Mouse (Mus musculus) brain, embryonic 14.5 days (tissue): ENCODE results near the gene Lrrc37a. TPM values are rescaled to one million over a fixed set of nuclear protein-coding genes. Genes with fewer than 3 reads are reported as not detected.
"Not testable (repeated sequence)": the region's sequence is repeated elsewhere in the genome, so short reads cannot be mapped to it uniquely, and the experiment has no call there.

Experiments
- DNase-seq: peaks from one replicate; pipeline ENCODE4 v3.0.0-alpha.2; 2011; ENCODE audit warnings: low read depth
- CTCF ChIP-seq: fragments of 200-500 bp; IDR thresholded peaks from 2 replicates; pipeline ENCODE4 v1.5.1; 2012; ENCODE audit warnings: inconsistent platforms, mild to moderate bottlenecking, moderate library complexity, borderline replicate concordance; ENCODE audit not compliant: insufficient read depth, insufficient read length; ENCODE audit errors: extremely low read depth
- POLR2A ChIP-seq: fragments of 200-500 bp; IDR thresholded peaks from 2 replicates; pipeline ENCODE4 v1.6.1; 2012; ENCODE audit warnings: mild to moderate bottlenecking, inconsistent platforms, borderline replicate concordance; ENCODE audit not compliant: poor library complexity, insufficient read depth, insufficient read length, severe bottlenecking; ENCODE audit errors: extremely low read depth
- polyA plus RNA-seq: library from polyadenylated mRNA; depleted of rRNA; stranded (reverse); fragments of >200 nt; gene quantifications from 2 replicates; pipeline ENCODE4 v1.2.3, GENCODE M21; 2012; rRNA removed

Lrrc37a gene
- polyA plus RNA-seq, result not detected in 2 replicates

DNA sequence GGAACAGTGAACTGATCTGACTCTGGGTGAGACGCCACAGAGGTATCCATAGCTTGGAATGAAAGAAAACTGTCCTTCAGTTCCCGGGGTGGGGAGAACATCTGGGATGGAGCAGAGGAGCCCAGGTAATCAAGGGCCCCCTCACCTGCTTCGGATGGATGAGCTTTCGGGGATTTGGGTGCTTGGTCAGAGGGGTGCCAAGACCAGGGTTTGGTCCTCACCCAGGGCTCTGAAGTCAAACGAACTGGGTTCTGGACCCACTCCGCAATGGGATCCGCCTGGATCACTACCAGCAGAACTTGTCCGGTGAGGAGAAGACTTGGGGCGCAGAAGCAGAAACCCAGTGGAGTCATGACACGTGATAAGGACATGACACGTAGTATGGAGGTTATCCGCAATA lies at the start of gene Lrrc37a:
Gene Lrrc37a, minus strand, starts transcription at position 101 of the 400 bp plus-strand sequence.
- no peak for TF ChIP-seq CTCF
- no peak for TF ChIP-seq POLR2A
- DNase-seq, result no peak

DNA sequence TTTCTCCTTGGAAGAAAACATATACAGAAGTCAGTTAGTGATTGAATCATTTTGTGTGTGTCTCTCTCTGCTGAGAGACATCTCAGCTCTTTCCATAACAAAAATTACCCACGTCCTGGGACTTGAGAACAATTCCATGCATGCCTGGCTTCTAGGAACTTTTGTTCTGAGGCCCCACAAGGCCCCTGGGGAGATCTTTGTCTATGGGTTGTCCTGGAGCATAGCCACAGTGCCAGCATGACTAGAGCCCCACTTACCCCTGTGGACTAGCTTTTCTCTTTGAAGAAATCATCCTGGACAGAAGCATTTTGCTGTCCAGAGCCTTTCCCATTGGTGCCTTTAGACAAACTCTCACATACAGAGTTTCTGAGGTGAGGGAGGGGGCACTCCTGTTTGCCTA lies 30.6 kb upstream of the Lrrc37a start:
- not testable (repeated sequence) for DNase-seq

DNA sequence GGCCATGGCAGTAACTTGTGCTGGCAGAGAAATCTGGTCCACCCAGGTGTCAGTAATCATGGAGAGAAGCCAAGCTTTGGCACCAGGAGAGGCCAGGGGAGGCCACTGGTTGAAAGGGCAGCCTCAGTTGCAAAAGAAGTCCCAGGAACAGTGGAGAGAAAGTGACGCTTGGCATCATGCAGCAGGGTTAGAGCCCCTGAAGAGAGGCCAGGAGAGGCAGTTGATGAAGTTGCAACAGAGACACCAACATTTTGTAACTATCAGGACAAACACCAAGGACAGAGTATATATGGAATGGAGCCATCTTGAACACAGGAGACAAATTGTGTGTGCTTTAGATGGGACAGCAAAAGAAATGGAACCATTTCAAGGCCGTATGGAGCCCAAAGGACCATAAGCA lies 7.7 kb upstream of the Lrrc37a start:
- DNase-seq, result no peak
- no peak for TF ChIP-seq POLR2A
- TF ChIP-seq CTCF, result no peak

DNA sequence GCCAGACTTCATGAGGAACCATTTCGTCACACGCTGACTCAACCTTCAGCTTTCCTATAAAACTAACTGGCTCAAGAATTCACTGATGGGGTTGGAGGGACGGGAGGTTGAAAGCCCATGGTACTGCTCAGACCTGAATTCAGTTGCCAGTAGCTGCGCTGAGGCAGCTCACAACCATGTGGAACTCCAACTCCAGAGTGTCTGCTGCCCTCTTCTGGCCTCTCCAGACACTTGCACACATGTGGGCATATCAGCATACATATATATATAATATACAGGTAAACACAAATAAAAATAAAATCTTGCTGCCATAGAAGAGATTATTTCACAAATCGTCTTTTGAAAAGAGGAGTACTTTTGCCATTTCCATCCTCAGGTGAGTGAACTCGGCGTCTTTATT lies 40.0 kb downstream of the Lrrc37a start:
- peak; percentile 7 for DNase-seq
- peak; percentile 37; the same call in 1 of the 2 replicates for TF ChIP-seq CTCF
- no peak for TF ChIP-seq POLR2A

DNA sequence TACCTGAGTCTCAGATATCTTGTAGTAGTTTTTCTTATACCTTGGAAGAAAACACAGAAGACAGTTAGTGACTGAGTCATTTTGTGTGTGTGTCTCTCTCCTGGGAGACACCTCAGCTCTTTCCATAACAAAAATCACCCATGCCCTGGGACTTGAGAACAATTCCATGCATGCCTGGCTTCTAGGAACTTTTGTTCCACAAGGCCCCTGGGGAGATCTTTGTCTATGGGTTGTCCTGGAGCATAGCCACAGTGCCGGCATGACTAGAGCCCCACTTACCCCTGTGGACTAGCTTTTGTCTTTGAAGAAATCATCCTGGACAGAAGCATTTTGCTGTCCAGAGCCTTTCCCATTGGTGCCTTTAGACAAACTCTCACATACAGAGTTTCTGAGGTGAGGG lies 53.3 kb downstream of the Lrrc37a start:
- not testable (repeated sequence) for DNase-seq

DNA sequence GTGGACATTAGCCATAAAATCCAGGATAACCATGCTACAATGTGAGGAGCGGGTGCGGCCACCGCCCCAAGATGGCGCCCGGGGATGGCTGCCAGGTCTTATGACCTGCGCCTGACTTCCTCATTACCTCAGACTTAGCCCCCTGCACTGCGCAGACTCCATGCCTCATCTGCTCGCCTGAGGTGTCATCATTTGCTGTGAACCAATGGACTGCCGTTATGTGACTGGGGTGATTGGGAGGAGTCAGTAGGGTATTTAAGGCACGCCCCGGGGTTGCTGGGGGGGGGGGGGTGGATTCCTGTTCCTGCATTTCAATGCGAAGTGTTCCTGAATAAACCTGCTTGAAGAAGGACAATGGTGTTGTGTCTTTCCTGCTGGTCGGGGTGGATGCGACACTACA lies 54.7 kb downstream of the Lrrc37a start:
- not testable (repeated sequence) for DNase-seq

DNA sequence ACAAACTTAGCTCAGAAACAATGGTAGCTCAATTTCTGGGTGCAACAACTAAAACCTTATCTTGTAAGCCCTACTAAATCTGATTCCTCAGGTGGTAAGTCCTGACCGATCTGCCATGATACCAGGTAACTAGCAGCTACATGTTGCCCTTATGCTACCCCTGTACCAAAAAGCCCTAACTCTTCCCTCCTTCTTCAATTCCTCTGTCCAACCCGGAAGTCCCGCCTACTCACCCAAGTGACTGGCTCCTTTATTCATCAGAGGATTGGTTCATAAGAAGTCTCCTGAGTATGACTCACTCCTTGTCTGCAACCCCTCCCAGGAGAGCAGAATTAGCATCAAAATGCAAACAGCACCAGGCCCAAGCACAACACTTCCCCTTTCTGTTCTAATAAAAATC lies 60.7 kb downstream of the Lrrc37a start:
- DNase-seq, result no peak
- TF ChIP-seq POLR2A, result no peak
- TF ChIP-seq CTCF, result no peak

DNA sequence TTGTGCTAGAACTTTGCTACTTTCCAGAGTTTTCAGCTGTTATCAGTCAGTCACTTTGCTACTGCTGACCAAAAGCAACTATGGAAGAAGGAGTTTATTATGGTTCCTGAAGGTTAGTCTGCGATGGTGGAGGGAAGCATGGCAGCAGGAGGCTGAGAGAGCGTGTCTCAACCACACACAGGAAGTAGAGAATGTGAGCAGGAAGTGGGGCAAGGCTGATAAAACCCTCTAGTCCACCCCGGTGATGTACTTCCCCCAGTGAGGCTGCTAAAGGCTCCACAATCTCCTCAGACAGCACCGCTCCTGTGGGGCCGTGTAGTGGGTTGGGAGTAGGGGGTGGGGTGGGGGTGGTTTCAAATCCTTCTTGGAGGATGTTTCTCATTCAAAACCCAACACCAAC lies 68.1 kb downstream of the Lrrc37a start:
- no peak for TF ChIP-seq POLR2A
- no peak for TF ChIP-seq CTCF
- DNase-seq, result no peak

DNA sequence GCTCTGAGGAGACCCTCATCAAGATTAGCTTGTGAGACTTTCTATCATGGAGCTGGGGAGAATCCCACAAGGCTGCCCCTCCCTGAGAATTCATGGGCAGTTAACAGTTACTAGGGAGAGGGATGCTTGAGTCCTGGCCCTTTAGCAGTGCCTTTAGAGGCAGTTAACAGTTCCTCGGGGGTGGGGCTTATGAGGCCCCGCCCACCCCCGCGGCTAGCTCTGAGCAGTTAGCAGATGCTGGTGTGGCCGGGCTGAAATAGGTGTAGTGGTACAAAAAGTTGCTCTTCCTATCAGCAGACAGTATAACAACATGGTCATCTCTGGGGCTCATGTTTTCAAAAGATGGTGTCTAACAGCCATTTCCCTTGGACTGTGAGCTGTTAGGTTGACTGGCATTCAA lies 79.4 kb downstream of the Lrrc37a start:
- no peak for TF ChIP-seq POLR2A
- no peak for TF ChIP-seq CTCF
- DNase-seq, result no peak

DNA sequence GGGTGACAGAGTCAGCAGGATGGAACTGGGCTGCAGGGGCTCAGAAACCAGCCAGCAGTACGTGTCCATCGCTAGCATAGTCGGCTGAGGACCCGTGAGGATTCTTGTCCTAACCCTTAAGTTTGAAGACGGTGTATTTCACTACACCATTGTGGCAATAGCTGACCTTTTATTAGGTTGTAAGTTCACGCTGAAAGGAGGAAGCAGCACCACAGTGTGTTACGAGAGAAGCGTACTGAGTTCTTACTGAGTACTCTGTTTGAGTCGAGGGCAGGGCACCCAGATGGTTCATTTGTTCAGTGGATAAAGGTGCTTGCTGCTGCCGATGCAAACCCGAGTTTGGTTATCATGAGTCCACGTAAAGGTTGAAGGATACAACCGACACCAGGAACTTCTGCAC lies 84.7 kb downstream of the Lrrc37a start:
- no peak for DNase-seq
- TF ChIP-seq POLR2A, result no peak
- TF ChIP-seq CTCF, result no peak

DNA sequence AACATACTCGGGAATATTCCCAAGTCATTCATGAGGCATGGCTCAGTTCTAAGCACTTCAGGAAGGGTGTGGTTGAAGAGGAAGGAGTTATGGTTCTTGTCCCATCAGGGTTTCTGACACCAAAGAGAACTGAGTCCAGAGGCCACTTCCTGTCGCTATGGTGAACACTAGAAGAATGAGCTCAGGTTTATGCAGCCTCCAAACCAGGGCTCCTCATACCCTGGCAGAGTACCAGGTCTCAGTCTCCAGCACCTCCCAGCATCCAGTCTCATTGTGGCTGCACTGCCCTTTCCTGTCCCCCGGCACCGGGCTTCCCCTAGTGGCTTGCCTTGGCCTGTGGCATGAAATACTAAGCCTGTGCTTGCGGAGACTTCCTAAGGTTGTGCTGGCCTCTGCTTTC lies 85.2 kb downstream of the Lrrc37a start:
- TF ChIP-seq POLR2A (no peak), CTCF (no peak)
- DNase-seq, result no peak

DNA sequence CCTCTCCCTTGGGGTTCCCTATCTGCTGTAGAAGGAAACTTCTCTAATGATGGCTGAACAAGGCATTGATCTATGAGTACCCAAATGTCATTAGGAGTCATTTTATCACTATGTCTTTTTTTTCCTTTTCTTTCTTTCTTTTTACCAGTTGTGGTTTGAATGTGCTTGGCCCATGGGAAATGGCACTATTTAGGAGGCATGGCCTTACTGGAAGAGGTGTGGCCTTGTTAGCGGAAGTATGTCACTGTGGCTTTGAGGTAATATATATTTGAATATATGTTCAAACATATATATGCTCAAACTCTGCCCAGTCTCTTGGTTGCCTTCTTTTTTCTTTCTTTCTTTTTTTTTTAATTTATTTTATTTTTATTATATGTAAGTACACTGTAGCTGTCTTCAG lies 90.9 kb downstream of the Lrrc37a start:
- DNase-seq, result no peak
- TF ChIP-seq CTCF (no peak), POLR2A (no peak)

DNA sequence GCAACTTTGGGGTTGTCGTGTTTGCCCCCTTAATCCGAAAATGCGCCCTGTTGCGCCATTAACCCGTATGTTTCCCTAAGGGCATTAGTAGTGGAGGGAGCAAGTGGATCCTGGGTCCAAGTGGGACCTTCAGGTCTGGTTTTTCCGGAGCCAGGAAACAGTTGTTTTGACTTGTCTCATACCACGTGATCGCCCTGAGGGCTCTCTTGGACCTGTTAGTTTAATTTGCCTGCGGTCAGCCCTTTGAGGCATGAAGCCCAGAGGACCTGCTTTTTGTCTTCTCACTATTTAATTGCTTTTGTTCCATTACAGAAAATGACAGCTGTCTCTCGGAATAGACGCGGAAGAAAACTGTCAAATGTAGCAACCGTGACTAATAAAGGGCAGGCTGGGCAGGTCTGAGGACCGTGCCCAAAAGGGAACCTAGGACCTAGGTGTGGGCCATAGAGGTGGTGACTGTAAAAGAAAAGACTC lies 91.4 kb downstream of the Lrrc37a start:
- no peak for TF ChIP-seq CTCF
- TF ChIP-seq POLR2A, result no peak
- DNase-seq, result no peak
